Mouse (Mus musculus): Measurements from ENCODE around the gene Intu. TPM values are rescaled to one million over a fixed set of nuclear protein-coding genes. Genes with fewer than 3 reads are reported as not detected.

Intu gene
- polyA plus RNA-seq, 1 experiment from 2014 or later, result 10.0 TPM

DNA sequence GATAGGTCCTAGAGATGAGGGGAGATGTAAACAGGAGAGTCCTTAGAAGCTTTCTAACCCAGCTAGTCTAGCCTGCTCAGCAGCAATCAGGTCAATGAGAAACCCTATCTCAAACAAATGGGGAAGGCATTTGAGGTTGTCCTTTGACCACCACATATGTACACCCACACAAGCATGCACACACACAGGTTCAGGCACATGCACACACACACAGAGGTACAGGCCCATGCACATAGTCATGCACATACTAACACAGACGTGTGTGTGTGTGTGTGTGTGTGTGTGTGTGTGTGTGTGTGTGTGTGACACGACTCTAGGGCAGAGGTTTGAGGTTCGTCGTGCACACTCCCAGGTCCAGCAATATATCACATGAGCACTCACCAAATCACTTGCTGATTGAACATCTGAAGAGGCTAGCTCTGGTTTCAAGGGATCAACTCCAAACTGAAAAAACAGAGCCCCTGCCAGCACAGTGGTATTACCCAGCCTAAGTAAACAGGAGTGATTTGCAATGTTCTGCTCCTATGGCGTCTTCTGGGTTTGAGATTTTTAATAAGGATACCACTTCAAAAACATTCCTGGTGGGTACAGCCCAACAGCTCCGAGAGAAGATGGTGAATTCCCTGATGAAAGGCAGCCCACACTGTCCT lies 22.0 kb upstream of the Intu start:
- no peaks in the 10 kb centered on the region for H3K36me3 ChIP-seq (ENCODE audit: control insufficient read depth, insufficient read depth, low read length)
- H3K4me3 ChIP-seq (ENCODE audit: low read depth, low read length), result no peak overlapping the region
- ATAC-seq (replicated peaks; ENCODE audit: low FRiP score) (no peak), DNase-seq (ENCODE audit: low spot score) (no peak)
- no peaks in the 10 kb centered on the region for H3K4me1 ChIP-seq (replicated peaks; ENCODE audit: control insufficient read depth, insufficient read depth, low read length)
- H3K9me3 ChIP-seq (ENCODE audit: control insufficient read depth, low read length), result no peaks in the 10 kb centered on the region
- no peak overlapping the region for H3K4me2 ChIP-seq (ENCODE audit: low read depth, low read length, severe bottlenecking)
- H3K9ac ChIP-seq (ENCODE audit: low read length), result no peak overlapping the region
- no peak overlapping the region for H3K27ac ChIP-seq (ENCODE audit: low read depth, low read length)
- 86% methylated on average over 6 of the region's 6 CpGs for WGBS
- H3K27me3 ChIP-seq (ENCODE audit: control insufficient read depth, insufficient read depth, low read length), result no peaks in the 10 kb centered on the region

DNA sequence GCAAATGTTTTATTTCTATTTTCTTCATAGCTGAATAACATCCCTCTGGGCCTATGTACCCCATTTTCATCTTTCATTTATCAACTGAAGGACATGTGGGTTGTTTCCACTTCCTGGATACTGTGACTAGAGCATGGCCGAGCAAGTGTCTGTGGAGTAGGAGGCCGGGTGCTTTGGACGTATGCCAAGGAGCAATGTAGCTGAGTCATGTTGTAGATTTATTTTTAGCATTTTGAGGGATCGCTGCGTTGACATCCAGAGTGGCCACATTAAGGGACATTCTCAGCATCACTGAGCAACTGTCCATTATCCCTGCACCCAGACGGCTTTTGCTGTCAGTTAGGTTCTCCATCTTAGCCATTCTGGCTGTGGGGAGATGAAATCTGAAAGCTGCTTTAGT lies 20.5 kb upstream of the Intu start:
- no peak overlapping the region for H3K4me3 ChIP-seq (ENCODE audit: low read depth, low read length)
- no peaks in the 10 kb centered on the region for H3K4me1 ChIP-seq (replicated peaks; ENCODE audit: control insufficient read depth, insufficient read depth, low read length)
- no peaks in the 10 kb centered on the region for H3K27me3 ChIP-seq (ENCODE audit: control insufficient read depth, insufficient read depth, low read length)
- no peak overlapping the region for H3K9ac ChIP-seq (ENCODE audit: low read length)
- no peaks in the 10 kb centered on the region for H3K9me3 ChIP-seq (ENCODE audit: control insufficient read depth, low read length)
- no peak for ATAC-seq (replicated peaks; ENCODE audit: low FRiP score)
- no peak overlapping the region for H3K27ac ChIP-seq (ENCODE audit: low read depth, low read length)
- no peak for DNase-seq (ENCODE audit: low spot score)
- H3K4me2 ChIP-seq (ENCODE audit: low read depth, low read length, severe bottlenecking), result no peak overlapping the region
- WGBS, result 86% methylated on average over 6 of the region's 6 CpGs
- H3K36me3 ChIP-seq (ENCODE audit: control insufficient read depth, insufficient read depth, low read length), result no peaks in the 10 kb centered on the region

DNA sequence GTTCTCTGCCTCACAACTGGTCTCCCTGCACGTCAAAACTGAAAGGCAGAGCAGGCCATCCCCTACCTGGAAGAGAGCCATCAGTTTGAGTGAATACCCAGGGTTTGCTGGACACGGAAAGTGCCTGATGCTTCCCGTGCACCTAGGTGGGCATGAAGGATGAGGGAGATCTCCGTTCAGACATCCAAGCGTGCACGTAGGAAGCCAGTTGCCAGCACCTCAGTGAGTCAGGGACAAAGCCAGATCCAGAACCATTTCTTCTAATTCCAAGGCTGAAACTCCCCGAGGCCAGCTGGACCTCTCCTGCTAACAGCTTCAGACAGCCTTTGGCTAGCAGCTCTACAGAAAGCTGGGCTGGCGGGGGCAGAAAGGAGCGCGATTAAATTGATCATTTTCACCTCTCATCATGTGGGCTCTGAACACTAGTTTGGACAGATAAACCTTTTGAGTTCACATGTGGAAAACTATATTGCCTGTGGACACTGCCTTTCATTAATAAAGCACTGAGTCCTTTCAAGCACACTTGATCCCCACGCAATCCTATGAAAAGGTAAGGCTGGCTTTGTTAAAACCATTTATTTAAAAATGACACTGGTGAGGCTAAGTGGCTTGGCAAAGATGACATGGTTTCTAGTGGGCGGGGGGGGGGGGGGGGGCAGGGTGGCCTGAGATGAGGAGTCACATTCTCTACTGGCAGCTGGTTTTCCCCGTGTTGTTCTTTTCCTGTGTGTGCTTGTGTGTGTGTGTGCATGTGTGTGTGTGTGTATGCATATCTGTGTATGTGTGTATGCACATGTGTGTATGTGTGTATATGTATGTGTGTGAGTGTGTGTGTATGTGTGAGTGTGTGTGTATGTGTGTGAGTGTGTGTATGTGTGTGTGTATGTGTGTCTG lies 17.9 kb upstream of the Intu start:
- DNase-seq (ENCODE audit: low spot score), result no peak
- H3K9me3 ChIP-seq (ENCODE audit: control insufficient read depth, low read length), result no peaks in the 10 kb centered on the region
- H3K27me3 ChIP-seq (ENCODE audit: control insufficient read depth, insufficient read depth, low read length), result no peaks in the 10 kb centered on the region
- no peak overlapping the region for H3K4me2 ChIP-seq (ENCODE audit: low read depth, low read length, severe bottlenecking)
- ATAC-seq (replicated peaks; ENCODE audit: low FRiP score), result no peak
- no peaks in the 10 kb centered on the region for H3K36me3 ChIP-seq (ENCODE audit: control insufficient read depth, insufficient read depth, low read length)
- H3K4me1 ChIP-seq (replicated peaks; ENCODE audit: control insufficient read depth, insufficient read depth, low read length), result no peaks in the 10 kb centered on the region
- no peak overlapping the region for H3K9ac ChIP-seq (ENCODE audit: low read length)
- 86% methylated on average over 13 of the region's 13 CpGs for WGBS
- no peak overlapping the region for H3K27ac ChIP-seq (ENCODE audit: low read depth, low read length)
- H3K4me3 ChIP-seq (ENCODE audit: low read depth, low read length), result no peak overlapping the region

DNA sequence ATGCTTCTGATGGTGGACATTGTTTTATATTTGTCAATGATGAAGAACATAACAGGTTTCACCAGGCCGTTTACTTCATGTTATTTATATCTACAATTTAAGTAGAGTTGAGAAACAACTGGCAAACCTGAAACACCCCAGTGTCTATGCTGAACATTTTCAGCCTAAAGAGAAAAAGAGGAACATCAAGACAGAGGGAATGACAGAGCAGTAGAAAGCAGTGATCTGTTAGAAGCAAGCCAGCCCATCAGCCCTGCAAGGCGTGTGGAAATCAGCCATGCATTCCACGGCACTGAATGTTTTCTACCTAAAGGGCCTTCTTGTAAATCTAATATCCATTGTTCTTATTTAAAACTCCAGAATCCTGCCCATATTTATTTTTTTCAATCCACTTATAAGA lies 12.8 kb upstream of the Intu start:
- DNase-seq (ENCODE audit: low spot score) (no peak), ATAC-seq (replicated peaks; ENCODE audit: low FRiP score) (no peak)
- Histone ChIP-seq H3K4me2 (ENCODE audit: low read depth, low read length, severe bottlenecking) (no peak overlapping the region), H3K36me3 (ENCODE audit: control insufficient read depth, insufficient read depth, low read length) (no peaks in the 10 kb centered on the region), H3K9ac (ENCODE audit: low read length) (no peak overlapping the region), H3K9me3 (ENCODE audit: control insufficient read depth, low read length) (no peaks in the 10 kb centered on the region), H3K27me3 (ENCODE audit: control insufficient read depth, insufficient read depth, low read length) (no peaks in the 10 kb centered on the region), H3K27ac (ENCODE audit: low read depth, low read length) (no peak overlapping the region), H3K4me3 (ENCODE audit: low read depth, low read length) (no peak overlapping the region), H3K4me1 (replicated peaks; ENCODE audit: control insufficient read depth, insufficient read depth, low read length) (no peaks in the 10 kb centered on the region; the same call in 1 of the 2 replicates)
- WGBS, result 86% methylated on average over 3 of the region's 3 CpGs

DNA sequence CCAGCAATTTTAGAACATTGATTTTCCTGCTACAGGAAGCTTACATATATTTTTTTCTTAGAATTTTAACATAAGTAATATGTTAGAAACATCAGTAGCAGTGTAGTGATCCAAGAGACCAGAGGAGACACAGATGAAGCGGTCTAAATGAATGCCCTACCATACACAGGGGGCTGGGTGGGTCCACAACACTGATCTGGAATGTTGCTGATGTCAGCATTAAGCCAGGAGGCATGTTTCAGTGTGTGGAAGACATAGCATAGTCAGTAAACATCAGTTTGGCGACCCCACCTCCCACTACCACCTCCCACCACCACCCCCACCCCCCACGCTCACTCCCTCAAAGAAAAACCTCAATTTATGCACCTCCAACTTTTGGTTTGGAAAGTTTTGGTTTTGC lies 11.5 kb upstream of the Intu start:
- Histone ChIP-seq H3K4me1 (replicated peaks; ENCODE audit: control insufficient read depth, insufficient read depth, low read length) (no peaks in the 10 kb centered on the region; the same call in 1 of the 2 replicates), H3K4me2 (ENCODE audit: low read depth, low read length, severe bottlenecking) (no peak overlapping the region), H3K27me3 (ENCODE audit: control insufficient read depth, insufficient read depth, low read length) (no peaks in the 10 kb centered on the region), H3K4me3 (ENCODE audit: low read depth, low read length) (no peak overlapping the region), H3K9me3 (ENCODE audit: control insufficient read depth, low read length) (no peaks in the 10 kb centered on the region), H3K9ac (ENCODE audit: low read length) (no peak overlapping the region), H3K27ac (ENCODE audit: low read depth, low read length) (no peak overlapping the region), H3K36me3 (ENCODE audit: control insufficient read depth, insufficient read depth, low read length) (no peaks in the 10 kb centered on the region)
- ATAC-seq (replicated peaks; ENCODE audit: low FRiP score) (no peak), DNase-seq (ENCODE audit: low spot score) (no peak)
- WGBS, result 78% methylated on average over 3 of the region's 3 CpGs

DNA sequence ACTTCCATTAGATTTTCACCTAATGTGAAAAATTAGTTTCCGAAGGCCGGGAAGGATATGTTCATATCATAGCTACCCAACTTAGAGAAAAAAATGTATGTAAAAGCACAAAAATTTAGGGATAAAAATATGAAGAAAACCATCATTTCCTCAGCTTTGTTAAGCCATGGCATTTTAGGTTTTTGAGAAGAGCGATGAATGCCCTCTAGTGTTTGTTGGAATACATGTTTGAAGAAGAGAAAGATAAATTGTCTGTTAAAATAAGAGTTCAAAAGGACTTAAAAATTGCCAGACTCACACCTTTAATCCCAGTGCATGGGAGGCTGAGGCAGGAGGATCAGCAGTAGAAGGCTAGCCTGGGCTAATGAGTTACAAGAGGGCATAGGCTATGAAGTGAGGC lies 10.5 kb upstream of the Intu start:
- WGBS, result 99% methylated on average over 3 of the region's 3 CpGs
- no peak overlapping the region for H3K27ac ChIP-seq (ENCODE audit: low read depth, low read length)
- ATAC-seq (replicated peaks; ENCODE audit: low FRiP score) (no peak), DNase-seq (ENCODE audit: low spot score) (no peak)
- no peak overlapping the region for H3K9ac ChIP-seq (ENCODE audit: low read length)
- H3K27me3 ChIP-seq (ENCODE audit: control insufficient read depth, insufficient read depth, low read length), result no peaks in the 10 kb centered on the region
- H3K4me3 ChIP-seq (ENCODE audit: low read depth, low read length), result no peak overlapping the region
- no peaks in the 10 kb centered on the region for H3K9me3 ChIP-seq (ENCODE audit: control insufficient read depth, low read length)
- no peaks in the 10 kb centered on the region; the same call in 1 of the 2 replicates for H3K4me1 ChIP-seq (replicated peaks; ENCODE audit: control insufficient read depth, insufficient read depth, low read length)
- H3K4me2 ChIP-seq (ENCODE audit: low read depth, low read length, severe bottlenecking), result no peak overlapping the region
- no peaks in the 10 kb centered on the region for H3K36me3 ChIP-seq (ENCODE audit: control insufficient read depth, insufficient read depth, low read length)

DNA sequence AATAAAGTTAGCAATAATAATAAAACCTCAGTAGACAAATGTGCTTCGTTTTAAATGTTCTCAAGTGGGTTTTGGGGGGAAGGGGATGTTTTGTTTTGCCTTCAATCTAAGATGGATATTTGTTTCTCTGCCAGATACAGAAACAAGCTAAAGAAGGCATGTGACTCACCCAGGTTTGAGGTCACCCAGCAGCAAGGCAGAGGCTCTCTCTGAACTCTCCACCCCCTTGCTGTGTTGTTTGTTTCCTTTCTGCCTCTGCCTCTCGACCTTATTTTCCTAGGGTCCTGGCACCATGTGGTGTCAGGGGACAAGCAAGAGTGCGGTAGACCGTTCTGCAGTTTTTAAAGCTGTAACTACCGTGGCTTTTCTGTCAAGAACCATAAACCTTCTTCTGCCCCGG lies 8.6 kb upstream of the Intu start:
- no peak for ATAC-seq (replicated peaks; ENCODE audit: low FRiP score)
- Histone ChIP-seq H3K9ac (ENCODE audit: low read length) (no peak overlapping the region), H3K27me3 (ENCODE audit: control insufficient read depth, insufficient read depth, low read length) (no peaks in the 10 kb centered on the region), H3K4me3 (ENCODE audit: low read depth, low read length) (no peak overlapping the region), H3K9me3 (ENCODE audit: control insufficient read depth, low read length) (no peaks in the 10 kb centered on the region), H3K27ac (ENCODE audit: low read depth, low read length) (no peak overlapping the region), H3K4me1 (replicated peaks; ENCODE audit: control insufficient read depth, insufficient read depth, low read length) (no peaks in the 10 kb centered on the region; the same call in 1 of the 2 replicates), H3K4me2 (ENCODE audit: low read depth, low read length, severe bottlenecking) (no peak overlapping the region), H3K36me3 (ENCODE audit: control insufficient read depth, insufficient read depth, low read length) (no peaks in the 10 kb centered on the region)
- WGBS, result 52% methylated on average over 6 of the region's 6 CpGs
- DNase-seq (ENCODE audit: low spot score), result no peak

DNA sequence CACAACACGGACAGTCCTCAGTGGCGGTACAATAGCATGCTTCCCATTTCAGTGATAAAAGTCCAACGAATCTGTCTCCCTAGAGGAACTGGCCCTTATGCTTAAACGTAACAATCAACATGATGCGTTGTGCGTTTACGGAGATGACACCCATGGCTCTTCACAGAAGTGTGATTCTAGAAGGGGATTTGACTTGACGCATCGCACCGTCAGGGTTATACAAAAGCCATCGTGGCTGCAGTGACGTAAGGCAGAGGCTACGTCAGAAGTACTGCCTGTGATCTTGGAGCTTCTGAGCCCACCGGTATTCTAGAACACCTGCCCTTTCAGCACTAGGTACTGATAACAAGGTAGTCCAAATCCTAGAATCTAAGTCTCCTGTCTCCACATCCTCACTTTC lies 8.2 kb upstream of the Intu start:
- Histone ChIP-seq H3K36me3 (ENCODE audit: control insufficient read depth, insufficient read depth, low read length) (no peaks in the 10 kb centered on the region), H3K27me3 (ENCODE audit: control insufficient read depth, insufficient read depth, low read length) (no peaks in the 10 kb centered on the region), H3K9me3 (ENCODE audit: control insufficient read depth, low read length) (no peaks in the 10 kb centered on the region), H3K4me3 (ENCODE audit: low read depth, low read length) (no peak overlapping the region), H3K4me2 (ENCODE audit: low read depth, low read length, severe bottlenecking) (no peak overlapping the region), H3K4me1 (replicated peaks; ENCODE audit: control insufficient read depth, insufficient read depth, low read length) (no peaks in the 10 kb centered on the region; the same call in 1 of the 2 replicates), H3K27ac (ENCODE audit: low read depth, low read length) (no peak overlapping the region), H3K9ac (ENCODE audit: low read length) (no peak overlapping the region)
- DNase-seq (ENCODE audit: low spot score), result no peak
- WGBS, result 71% methylated on average over 14 of the region's 14 CpGs
- ATAC-seq (replicated peaks; ENCODE audit: low FRiP score), result no peak
